Mouse (Mus musculus) embryonic stem cell, embryonic (primary cell): ENCODE results near the gene Thra.

Experiments
- CTCF ChIA-PET, 4 experiments: fragments of 300-600 bp in 2 of 4; fragments of 350-600 bp in 2 of 4; sonication (Branson Sonifier 250); formaldehyde crosslinking; loops; one replicate each; lab custom pipeline; 2022; ENCODE audit warnings: inconsistent platforms in 2 of 4; lab: Charles Lee
- POLR2A ChIA-PET, 4 experiments: fragments of 300-600 bp in 2 of 4; fragments of 350-600 bp in 2 of 4; sonication (Branson Sonifier 250); formaldehyde crosslinking; loops; one replicate each; lab custom pipeline; 2022; ENCODE audit warnings: antibody characterized with exemption in 4 of 4, inconsistent platforms in 1 of 4; lab: Charles Lee

The Thra gene

GRCm38 (mm10) chr11:98709001-98709741 lies 31.3 kb upstream of the Thra start:
- POLR2A ChIA-PET: interaction anchor here in 2 of 4 experiments (0.8 to 3.0 kb wide), 14 partner anchors 9 to 519 kb away, joined by 3 to 15 read pairs (median 4); partner anchors contain the start of gene Psmd3 (in 2 of the 2)
- CTCF ChIA-PET: interaction anchor here in 3 of 4 experiments (0.8 to 7.6 kb wide), 13 partner anchors 8 to 171 kb away, joined by 3 to 60 read pairs (median 4); partner anchors contain the start of genes Csf3 (in 1 of the 3) and Psmd3 (in 1 of the 3)

GRCm38 (mm10) chr11:98710416-98711045 lies 29.9 kb upstream of the Thra start:
- POLR2A ChIA-PET: interaction anchor here in 3 of 4 experiments (0.5 to 3.5 kb wide), 15 partner anchors 11 to 99 kb away, joined by 3 to 15 read pairs (median 3); partner anchors contain the start of genes Med24 (in 1 of the 3) and Psmd3 (in 1 of the 3)
- CTCF ChIA-PET: interaction anchor here (0.6 to 7.6 kb wide), 27 partner anchors 7 to 169 kb away, joined by 3 to 60 read pairs (median 7); partner anchors contain the start of genes Csf3 (in 3 of the 4), Psmd3 (in 2 of the 4) and Thra (in 2 of the 4)

GRCm38 (mm10) chr11:98711046-98711434 lies 29.4 kb upstream of the Thra start:
- CTCF ChIA-PET: interaction anchor here (0.6 to 7.6 kb wide), 21 partner anchors 7 to 148 kb away, joined by 3 to 60 read pairs (median 8); partner anchors contain the start of genes Csf3 (in 2 of the 4), Thra (in 2 of the 4) and Psmd3 (in 1 of the 4)
- POLR2A ChIA-PET: interaction anchor here in 2 of 4 experiments (0.6 to 3.5 kb wide), 11 partner anchors 10 to 78 kb away, joined by 3 to 14 read pairs (median 3); partner anchors contain the start of gene Med24 (in 1 of the 2)

- CTCF ChIA-PET: interaction anchor here (0.5 to 4.6 kb wide), 28 partner anchors 8 to 270 kb away, joined by 3 to 48 read pairs (median 4); partner anchors contain the start of genes Csf3 (in 2 of the 4), Gjd3 (in 1 of the 4), Psmd3 (in 1 of the 4) and Thra (in 1 of the 4)
- POLR2A ChIA-PET: interaction anchor here in 3 of 4 experiments (0.7 to 3.5 kb wide), 14 partner anchors 9 to 131 kb away, joined by 3 to 14 read pairs (median 4); partner anchors contain the start of gene Psmd3 (in 1 of the 3)
Measured at GRCm38 (mm10) chr11:98712009-98712408, 28.4 kb upstream of the Thra start.

GRCm38 (mm10) chr11:98713703-98714102 lies 26.7 kb upstream of the Thra start:
- CTCF ChIA-PET: interaction anchor here in 3 of 4 experiments (0.8 to 4.6 kb wide), 8 partner anchors 8 to 74 kb away, joined by 3 to 48 read pairs (median 4); partner anchors contain the start of genes Csf3 (in 1 of the 3) and Thra (in 1 of the 3)
- POLR2A ChIA-PET: interaction anchor here in 2 of 4 experiments (1.0 to 3.5 kb wide), 5 partner anchors 8 to 95 kb away, joined by 3 to 14 read pairs (median 4); partner anchors contain the start of gene Psmd3 (in 1 of the 2)

GRCm38 (mm10) chr11:98715946-98716345 lies 24.5 kb upstream of the Thra start:
- ChIA-PET POLR2A (interaction anchor here in 3 of 4 experiments (0.5 to 1.5 kb wide), 11 partner anchors 19 to 126 kb away, joined by 3 to 5 read pairs (median 3); no protein-coding TSS in a partner anchor), CTCF (interaction anchor here in 3 of 4 experiments (0.7 to 5.0 kb wide), 8 partner anchors 9 to 487 kb away, joined by 3 to 60 read pairs (median 4); no protein-coding TSS in a partner anchor)

GRCm38 (mm10) chr11:98717904-98718303 lies 22.5 kb upstream of the Thra start:
- CTCF ChIA-PET: interaction anchor here (0.5 to 5.0 kb wide), 83 partner anchors 8 to 450 kb away, joined by 3 to 60 read pairs (median 4); partner anchors contain the start of genes Csf3 (in 3 of the 4), Nr1d1 (in 2 of the 4), Med24 (in 1 of the 4) and Msl1 (in 1 of the 4)
- POLR2A ChIA-PET: interaction anchor here (0.5 to 2.9 kb wide), 42 partner anchors 9 to 962 kb away, joined by 3 to 20 read pairs (median 5); partner anchors contain the start of genes Med24 (in 2 of the 4), Nr1d1 (in 2 of the 4), Thra (in 2 of the 4) and Psmd3 (in 1 of the 4)

- ChIA-PET CTCF (interaction anchor here in 3 of 4 experiments (0.7 to 2.2 kb wide), 14 partner anchors 8 to 164 kb away, joined by 3 to 13 read pairs (median 4); partner anchors contain the start of gene Med24 (in 1 of the 3)), POLR2A (interaction anchor here in 3 of 4 experiments (0.9 to 5.4 kb wide), 20 partner anchors 8 to 113 kb away, joined by 3 to 45 read pairs (median 3); partner anchors contain the start of genes Thra (in 2 of the 3), Csf3 (in 1 of the 3), Med24 (in 1 of the 3) and Psmd3 (in 1 of the 3))
Measured at GRCm38 (mm10) chr11:98720756-98721155, 19.7 kb upstream of the Thra start.

GRCm38 (mm10) chr11:98721458-98722226 lies 18.8 kb upstream of the Thra start:
- ChIA-PET POLR2A (interaction anchor here in 3 of 4 experiments (0.5 to 5.4 kb wide), 34 partner anchors 8 to 940 kb away, joined by 3 to 45 read pairs (median 3); partner anchors contain the start of genes Thra (in 2 of the 3), Csf3 (in 1 of the 3), Med24 (in 1 of the 3) and Psmd3 (in 1 of the 3)), CTCF (interaction anchor here (0.5 to 2.3 kb wide), 37 partner anchors 9 to 772 kb away, joined by 3 to 16 read pairs (median 4); partner anchors contain the start of genes Psmd3 (in 1 of the 4) and Thra (in 1 of the 4))

GRCm38 (mm10) chr11:98723098-98723497 lies 17.3 kb upstream of the Thra start:
- POLR2A ChIA-PET: interaction anchor here in 2 of 4 experiments (1.2 to 5.4 kb wide), 5 partner anchors 8 to 71 kb away, joined by 3 to 45 read pairs (median 8); partner anchors contain the start of gene Thra (in 1 of the 2)
- CTCF ChIA-PET: interaction anchor here in 3 of 4 experiments (1.0 to 2.3 kb wide), 3 partner anchors 22 to 64 kb away, joined by 3 to 11 read pairs (median 6); no protein-coding TSS in a partner anchor

- CTCF ChIA-PET: interaction anchor here in 2 of 4 experiments (0.5 to 1.1 kb wide), 2 partner anchors 8 to 13 kb away, joined by 3 read pairs; no protein-coding TSS in a partner anchor
- POLR2A ChIA-PET: interaction anchor here in 2 of 4 experiments (1.2 to 1.5 kb wide), 5 partner anchors 8 to 21 kb away, joined by 3 to 6 read pairs (median 3); no protein-coding TSS in a partner anchor
Measured at GRCm38 (mm10) chr11:98725926-98726506, 14.4 kb upstream of the Thra start.

GRCm38 (mm10) chr11:98729119-98729588 lies 11.3 kb upstream of the Thra start, which contains the start of gene Med24:
Gene Med24, minus strand, starts transcription at chr11:98729435.
- ChIA-PET CTCF (interaction anchor here in 2 of 4 experiments (0.7 to 1.7 kb wide), 5 partner anchors 9 to 58 kb away, joined by 3 to 8 read pairs (median 5); no protein-coding TSS in a partner anchor), POLR2A (interaction anchor here (0.7 to 2.2 kb wide), 19 partner anchors 8 to 216 kb away, joined by 3 to 12 read pairs (median 4); partner anchors contain the start of gene Thra (in 2 of the 4))

- ChIA-PET CTCF (interaction anchor here in 3 of 4 experiments (0.5 to 3.7 kb wide), 12 partner anchors 9 to 1433 kb away, joined by 3 to 13 read pairs (median 6); partner anchors contain the start of gene Thra (in 1 of the 3)), POLR2A (interaction anchor here in 2 of 4 experiments (0.6 to 2.5 kb wide), 16 partner anchors 8 to 59 kb away, joined by 3 to 14 read pairs (median 5); partner anchors contain the start of gene Thra (in 1 of the 2))
Measured at GRCm38 (mm10) chr11:98730727-98731126, 9.7 kb upstream of the Thra start.

- CTCF ChIA-PET: interaction anchor here in 3 of 4 experiments (0.5 to 3.7 kb wide), 13 partner anchors 10 to 1433 kb away, joined by 3 to 13 read pairs (median 5); partner anchors contain the start of gene Thra (in 1 of the 3)
- POLR2A ChIA-PET: interaction anchor here in 3 of 4 experiments (0.6 to 2.5 kb wide), 15 partner anchors 9 to 58 kb away, joined by 3 to 14 read pairs (median 5); partner anchors contain the start of gene Thra (in 1 of the 3)
Measured at GRCm38 (mm10) chr11:98731134-98731533, 9.3 kb upstream of the Thra start.
